Mouse (Mus musculus): ENCODE results near the gene Ccdc86.

DNA sequence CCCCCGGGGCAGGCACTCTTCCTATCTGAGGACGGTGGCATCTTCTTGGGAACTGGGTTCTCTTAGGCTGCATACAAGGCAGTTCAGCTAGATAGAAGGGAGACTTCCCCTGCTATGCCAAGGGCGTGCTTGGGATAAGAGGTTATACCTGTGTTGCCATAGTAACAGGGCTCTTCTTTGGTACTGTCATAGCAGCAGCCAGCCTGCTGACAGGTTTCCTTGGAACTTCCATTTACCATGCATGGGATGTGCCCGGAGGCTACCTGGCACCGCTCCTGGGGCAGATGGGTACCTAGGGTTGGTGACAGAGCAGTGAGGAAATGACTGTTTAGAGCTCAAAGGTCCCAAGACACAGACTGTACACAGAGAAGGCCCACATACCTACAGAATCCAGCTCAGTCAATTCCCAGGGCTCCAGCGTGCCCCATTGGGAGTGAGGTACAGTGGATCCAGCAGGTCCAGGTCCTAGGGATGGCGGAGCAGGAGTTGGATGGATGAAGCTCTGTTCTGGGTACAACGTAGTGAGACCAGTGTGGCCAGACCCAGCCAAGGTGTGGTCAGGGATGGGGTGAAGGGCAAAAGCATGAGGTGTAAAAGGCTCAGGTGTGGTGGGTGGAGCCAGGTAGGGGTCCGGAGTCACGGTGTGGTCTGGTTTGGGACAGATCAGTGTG lies 30.6 kb downstream of the Ccdc86 start:
- TF ChIP-seq ZC3H11A (IDR thresholded peaks at IDR 0.05; ENCODE audit: borderline replicate concordance, low read depth, low read length) = no peak
- no peak for TF ChIP-seq CHD2 (IDR thresholded peaks at IDR 0.05; ENCODE audit: low read depth, low read length)
- no peak for TF ChIP-seq ZNF384 (IDR thresholded peaks at IDR 0.05; ENCODE audit: low read depth, low read length)

All from ES-E14 (cell line).